Mouse (Mus musculus) adipocyte (in vitro differentiated cells): ENCODE data around the gene Ly6g5b.

Source experiments
- DNase-seq: peaks from one replicate; pipeline ENCODE4 v3.0.0-alpha.2; 2016; ENCODE audit warnings: low spot score

Gene Ly6g5b

DNA sequence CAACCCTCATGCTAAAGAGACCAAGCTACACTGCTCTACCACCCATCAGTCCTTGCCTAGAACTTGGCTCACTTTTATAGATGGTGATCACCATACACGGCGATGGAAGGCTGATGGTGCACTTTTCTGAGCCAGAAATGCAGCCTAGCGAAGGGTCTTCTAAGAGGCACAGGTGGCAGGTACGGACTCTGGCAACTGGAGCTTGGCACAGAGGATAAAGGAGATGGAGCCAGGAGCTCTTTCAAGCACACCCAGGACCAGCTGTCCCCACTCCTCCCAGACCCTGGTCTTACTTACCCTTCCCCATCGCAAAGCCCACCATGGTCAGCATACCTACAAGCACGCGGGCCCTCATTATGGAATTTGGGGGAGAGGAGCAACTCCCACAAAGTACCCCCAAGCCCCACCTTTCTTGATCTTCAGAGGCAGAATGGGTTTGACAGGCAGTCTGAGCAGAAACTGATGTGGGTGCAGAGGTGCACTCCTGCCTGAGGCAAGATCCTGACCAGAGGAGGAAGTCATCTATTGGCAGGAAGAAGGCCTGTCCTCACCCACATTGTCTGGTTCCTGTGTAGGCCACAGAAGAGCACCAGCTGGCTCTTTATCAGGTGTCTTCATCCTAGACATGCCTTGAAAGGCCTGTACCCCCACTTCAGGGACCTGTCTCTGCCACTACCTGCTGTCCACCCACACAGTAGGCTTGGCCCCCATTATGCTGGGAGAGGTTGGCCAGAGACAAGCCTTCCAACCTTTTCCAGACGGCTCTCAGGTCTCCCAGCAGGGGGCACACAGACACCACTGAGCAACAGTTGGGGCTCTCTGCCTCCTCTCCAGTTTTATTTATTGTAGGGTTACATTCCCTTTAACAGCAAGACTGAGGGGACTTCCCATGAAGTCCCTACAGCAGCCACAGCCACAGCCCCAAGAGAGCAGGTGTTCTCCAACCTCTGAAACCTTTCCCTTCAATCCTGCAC lies at the start of gene Ly6g5b:
Gene Ly6g5b, minus strand, starts transcription at position 383 of the 974 bp plus-strand sequence.
- DNase-seq, result peak; percentile 32

DNA sequence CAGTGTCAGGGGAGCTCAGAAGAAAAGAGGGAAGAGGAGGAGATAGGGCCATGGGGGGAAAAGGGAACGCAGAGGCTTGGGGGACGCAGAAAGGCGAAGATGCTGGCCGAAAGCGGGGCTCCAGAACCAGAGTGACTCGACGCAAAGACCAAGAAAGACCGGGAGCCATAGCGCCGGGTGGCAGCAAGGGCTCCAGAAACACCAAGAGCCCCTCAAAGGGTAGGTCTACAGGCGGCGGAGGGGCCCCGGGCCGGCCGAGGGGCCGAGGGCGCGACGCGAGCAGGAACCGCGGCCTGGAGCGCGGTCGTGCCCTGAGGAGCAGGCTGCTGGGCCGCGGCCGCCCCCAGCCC lies 49.0 kb upstream of the Ly6g5b start:
- peak; percentile 38 for DNase-seq

- DNase-seq, result peak; percentile 52
These were observed 48.3 kb upstream of the Ly6g5b start for GRCm38 (mm10) chr17:35163326-35164081.

- peak; percentile 39 for DNase-seq
These were observed 47.5 kb upstream of the Ly6g5b start for GRCm38 (mm10) chr17:35162730-35163129.

DNA sequence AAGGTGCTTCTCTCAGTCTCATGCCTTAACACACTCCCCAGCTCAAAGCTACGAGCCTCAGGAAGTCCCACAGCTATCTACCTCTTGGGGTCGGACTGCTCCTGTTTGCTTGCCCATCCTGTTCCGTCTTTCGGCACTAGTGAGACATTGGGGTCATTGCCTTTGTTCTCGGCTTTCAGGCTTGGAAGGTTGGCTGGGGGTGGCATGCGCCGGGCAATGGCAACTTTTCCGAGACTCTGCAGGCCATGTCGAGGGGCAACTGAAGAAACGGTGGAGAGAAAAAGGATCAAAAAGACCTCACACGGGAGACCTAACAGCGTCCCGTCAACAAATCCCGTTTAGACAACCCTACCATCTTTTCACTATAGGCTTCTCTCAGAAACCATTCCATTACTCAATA lies 46.9 kb upstream of the Ly6g5b start:
- DNase-seq, result no peak

DNA sequence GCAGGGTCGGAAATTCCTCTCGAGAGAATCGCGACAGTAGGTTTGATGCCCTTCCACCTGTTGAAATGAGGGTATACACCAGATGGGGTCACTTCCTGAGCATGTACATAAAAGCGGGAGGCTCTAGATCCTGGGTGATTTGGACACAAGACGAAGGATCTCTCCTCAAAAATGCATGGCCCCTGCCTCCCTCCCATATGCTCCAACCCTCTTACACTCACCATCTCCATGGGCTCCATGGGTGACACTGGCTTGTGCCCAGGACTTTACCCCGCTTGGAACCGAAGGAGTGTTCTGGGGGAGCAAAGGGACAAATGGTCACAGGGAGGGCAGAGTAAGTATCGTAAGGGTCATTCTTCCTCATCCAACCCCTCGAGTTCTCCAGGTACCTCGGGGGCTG lies 46.2 kb upstream of the Ly6g5b start:
- DNase-seq, result no peak

DNA sequence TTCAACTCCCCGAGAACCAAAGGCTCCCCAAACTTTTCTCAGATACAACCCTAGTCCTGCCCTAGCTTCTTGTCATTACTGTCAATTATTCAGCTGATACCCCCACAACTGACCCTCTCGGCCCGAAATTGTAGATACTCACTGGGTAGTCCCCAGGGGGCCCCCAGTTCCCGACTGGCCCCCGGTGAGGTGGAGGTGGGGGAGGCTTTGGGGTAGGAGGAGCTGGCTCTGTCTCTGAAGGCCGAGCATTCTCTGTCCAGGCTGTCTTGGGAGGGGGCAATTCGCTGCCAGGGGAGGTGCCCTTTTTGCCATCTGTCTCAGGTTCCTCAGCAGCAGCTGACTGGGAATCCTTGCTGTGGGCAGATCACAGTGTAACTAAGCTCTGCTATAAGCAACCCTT lies 44.4 kb upstream of the Ly6g5b start:
- no peak for DNase-seq

DNA sequence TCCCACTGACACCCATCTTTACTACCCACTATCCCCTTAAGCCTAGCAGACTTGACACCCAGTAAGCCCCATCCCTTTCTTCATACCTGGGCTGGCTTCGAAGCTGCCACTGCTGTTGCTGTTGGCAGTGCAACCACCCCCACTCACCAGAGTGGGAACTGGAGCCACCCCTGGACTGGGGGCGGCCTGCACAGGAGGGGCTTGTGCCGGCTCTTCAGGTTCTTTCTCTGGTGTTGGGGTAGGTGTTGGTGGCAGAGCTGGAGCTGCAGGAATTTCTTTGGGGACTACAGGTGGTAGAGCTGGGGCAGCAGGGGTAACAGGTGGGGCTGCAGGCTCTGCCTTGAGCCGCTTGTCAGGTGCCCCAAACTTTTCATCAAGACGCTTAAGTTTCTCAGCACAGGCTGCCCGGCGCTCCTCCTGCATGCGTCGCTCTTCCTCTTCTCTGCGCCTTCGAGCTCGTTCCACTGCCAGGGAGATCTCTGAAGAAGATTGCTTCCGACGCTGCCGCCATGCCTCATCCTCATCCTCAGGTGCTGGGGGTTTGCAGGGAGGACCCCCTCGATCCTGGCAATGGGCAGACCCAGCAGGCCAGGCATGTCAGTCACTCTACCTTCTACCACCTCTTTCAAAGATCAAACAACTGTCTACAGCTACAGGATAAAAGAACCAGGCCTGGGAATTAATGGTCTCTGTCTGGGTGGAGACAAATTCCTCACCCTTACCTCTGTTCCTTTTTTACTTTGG lies 43.8 kb upstream of the Ly6g5b start:
- no peak for DNase-seq

- no peak for DNase-seq
These were observed 42.5 kb upstream of the Ly6g5b start for GRCm38 (mm10) chr17:35157661-35158175.

- DNase-seq, result no peak
These were observed 42.0 kb upstream of the Ly6g5b start for GRCm38 (mm10) chr17:35157254-35157653.

- no peak for DNase-seq
These were observed 41.4 kb upstream of the Ly6g5b start for GRCm38 (mm10) chr17:35156461-35157200.

DNA sequence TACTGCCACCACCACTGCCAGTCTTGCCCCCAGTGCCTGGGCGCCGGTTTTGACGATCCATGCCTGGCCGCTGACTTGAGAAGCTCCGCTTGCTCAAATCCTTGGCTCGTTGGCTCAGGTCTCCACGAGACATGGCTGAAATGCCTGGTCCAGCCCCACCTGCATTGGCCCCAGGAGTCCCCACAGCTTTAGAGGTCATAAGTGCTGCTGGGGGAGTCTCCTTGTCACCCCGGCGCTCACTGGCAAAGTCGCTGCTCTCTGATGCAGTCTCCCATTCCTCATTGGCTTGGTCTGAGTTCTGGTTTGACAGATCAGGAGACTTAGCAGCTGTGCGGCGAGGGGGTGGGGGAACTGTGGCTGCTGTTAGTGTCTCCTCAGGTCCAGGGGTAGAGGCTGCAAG lies 40.2 kb upstream of the Ly6g5b start:
- no peak for DNase-seq

- no peak for DNase-seq
These were observed 39.4 kb upstream of the Ly6g5b start for GRCm38 (mm10) chr17:35154616-35155015.

DNA sequence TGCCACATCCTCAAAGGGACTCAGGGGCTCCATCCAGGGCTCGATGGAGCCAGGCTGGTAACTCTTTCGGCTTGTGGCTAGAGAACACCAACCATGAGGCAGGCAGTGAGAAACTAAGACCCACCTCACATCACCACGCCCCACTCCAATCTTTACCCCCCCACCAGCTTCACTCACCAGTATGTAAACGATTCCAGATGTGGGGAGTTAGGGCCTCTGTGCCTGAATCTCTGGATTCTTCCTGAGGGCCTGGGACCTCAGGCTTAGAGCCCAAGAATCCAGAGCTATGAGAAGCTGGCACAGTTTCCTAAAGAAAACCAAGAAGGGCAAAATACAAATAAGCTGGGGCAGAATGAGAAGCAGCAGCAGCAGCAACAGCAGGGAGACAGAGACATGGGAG lies 38.7 kb upstream of the Ly6g5b start:
- DNase-seq, result no peak

DNA sequence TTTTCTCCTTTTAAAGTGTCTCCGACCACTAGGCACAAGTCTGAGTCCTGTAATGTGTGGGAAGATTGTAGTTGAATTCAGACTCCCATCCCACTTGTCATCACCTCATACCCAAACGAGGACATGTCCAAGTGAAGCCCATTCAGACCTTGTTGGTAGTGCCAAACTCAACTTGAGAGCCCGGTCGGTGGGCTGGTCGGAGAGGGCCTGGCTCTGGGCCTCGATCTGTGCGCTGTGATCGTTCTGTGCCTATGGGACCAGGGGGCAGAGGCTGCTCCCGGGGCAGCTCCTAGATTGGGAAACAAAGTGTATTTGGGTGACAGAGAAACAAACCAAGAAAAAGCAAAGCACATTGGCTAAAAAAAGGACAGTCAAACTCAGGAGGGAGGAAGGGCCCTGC lies 37.8 kb upstream of the Ly6g5b start:
- DNase-seq, result no peak

DNA sequence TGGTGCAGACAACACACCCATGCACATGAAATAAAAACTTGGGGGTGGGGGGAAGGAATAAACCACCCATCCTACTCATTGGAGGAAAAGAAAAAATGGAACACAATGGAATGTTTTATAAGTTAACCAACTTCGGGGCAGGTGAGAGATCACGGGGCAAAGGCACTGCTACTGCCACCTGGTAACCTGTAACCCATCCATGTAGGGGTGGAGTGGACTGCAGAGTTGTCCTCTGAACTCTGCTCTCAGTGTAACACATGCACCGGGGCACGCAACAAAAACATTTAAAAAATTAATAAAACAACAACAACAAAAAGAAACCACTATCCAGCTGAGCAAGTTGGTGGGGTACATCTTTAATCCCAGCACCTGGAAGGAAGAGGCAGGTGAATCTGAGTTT lies 36.9 kb upstream of the Ly6g5b start:
- DNase-seq, result no peak

- DNase-seq, result peak; percentile 81
These were observed 32.9 kb upstream of the Ly6g5b start for GRCm38 (mm10) chr17:35147922-35148639.

DNA sequence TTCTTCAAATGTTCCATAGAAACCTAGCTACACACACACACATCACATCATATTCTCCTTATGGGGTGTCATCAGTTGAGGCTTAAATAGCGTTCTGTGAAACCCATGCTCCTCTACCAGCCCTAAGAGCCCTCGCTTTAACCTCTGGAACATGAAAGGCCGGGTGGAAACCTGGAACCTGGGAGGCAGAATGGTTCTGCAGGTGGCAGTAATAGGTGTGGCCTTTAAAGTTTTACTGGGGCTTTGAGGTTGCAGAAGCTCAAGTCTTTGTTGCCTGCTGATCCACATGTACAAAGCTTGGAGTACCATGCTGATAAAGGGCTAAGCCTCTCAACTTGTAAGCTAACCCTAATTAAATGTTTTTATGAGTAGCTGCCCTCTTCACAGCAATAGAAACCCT lies 32.1 kb upstream of the Ly6g5b start:
- no peak for DNase-seq

GRCm38 (mm10) chr17:35146139-35146538 lies 30.9 kb upstream of the Ly6g5b start:
- no peak for DNase-seq

DNA sequence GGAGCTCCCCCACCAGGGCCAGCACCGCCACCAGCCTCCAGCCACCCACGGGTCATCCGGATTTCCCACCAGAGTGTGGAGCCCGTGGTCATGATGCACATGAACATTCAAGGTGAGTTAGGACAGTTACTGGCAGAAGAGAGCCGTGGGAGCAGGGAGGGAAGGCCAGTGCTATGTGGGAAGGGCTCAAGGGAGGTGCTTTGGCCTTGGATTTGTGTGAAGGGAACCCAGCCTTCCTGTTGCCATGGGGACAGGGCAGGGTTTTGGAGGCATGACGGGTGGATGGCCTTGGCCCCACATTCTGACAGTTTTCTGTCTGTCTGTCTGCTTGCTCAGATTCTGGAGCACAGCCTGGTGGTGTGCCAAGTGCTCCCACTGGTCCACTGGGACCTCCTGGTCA lies 26.7 kb upstream of the Ly6g5b start:
- peak; percentile 66 for DNase-seq

GRCm38 (mm10) chr17:35140490-35140996 lies 25.3 kb upstream of the Ly6g5b start:
- DNase-seq, result no peak
